Mouse (Mus musculus) heart, embryonic 12.5 days (tissue): ENCODE measurements around the gene Ust. TPM values are rescaled to one million over a fixed set of nuclear protein-coding genes. Genes with fewer than 3 reads are reported as not detected.

Experiments
- ATAC-seq: fragments of 200-750 bp; cut with Nextera tagmentation; 2 replicates; pipeline ENCODE4 v1.8.0; 2017; ENCODE audit warnings: moderate TSS enrichment, moderate library complexity; ENCODE audit not compliant: insufficient number of reproducible peaks, low FRiP score
- H3K27ac ChIP-seq: fragments of 300-500 bp; sonication (generic); 2 replicates; pipeline ENCODE4 v1.5.1; 2016; ENCODE audit warnings: mild to moderate bottlenecking, moderate library complexity; ENCODE audit not compliant: poor library complexity, severe bottlenecking
- H3K27me3 ChIP-seq: fragments of 300-500 bp; sonication (generic); replicated peaks from 2 replicates; pipeline ENCODE4 v1.6.1; 2016; ENCODE audit warnings: mild to moderate bottlenecking, moderate library complexity
- H3K36me3 ChIP-seq: fragments of 300-500 bp; sonication (generic); 2 replicates; pipeline ENCODE4 v1.6.1; 2016; ENCODE audit warnings: mild to moderate bottlenecking, moderate library complexity
- H3K4me1 ChIP-seq: fragments of 300-500 bp; sonication (generic); replicated peaks from 2 replicates; pipeline ENCODE4 v1.6.1; 2016; ENCODE audit warnings: mild to moderate bottlenecking
- H3K4me2 ChIP-seq: fragments of 300-500 bp; sonication (generic); 2 replicates; pipeline ENCODE4 v1.6.1; 2016; ENCODE audit warnings: mild to moderate bottlenecking, moderate library complexity
- H3K4me3 ChIP-seq: fragments of 300-500 bp; sonication (generic); 2 replicates; pipeline ENCODE4 v1.5.1; 2016; ENCODE audit warnings: mild to moderate bottlenecking
- H3K9ac ChIP-seq: fragments of 300-500 bp; sonication (generic); 2 replicates; pipeline ENCODE4 v1.6.1; 2016; ENCODE audit warnings: mild to moderate bottlenecking, moderate library complexity
- H3K9me3 ChIP-seq: fragments of 300-500 bp; sonication (generic); replicated peaks from 2 replicates; pipeline ENCODE4 v1.6.1; 2016; ENCODE audit warnings: mild to moderate bottlenecking, moderate library complexity
- WGBS: fragments of 180-500 bp; shearing (Covaris S2); methylation state at CpG from one replicate; pipeline ENCODE4 v1.1.7; 2016; 5-methylcytosine and 5-hydroxymethylcytosine counted together
- polyA plus RNA-seq: library from polyadenylated mRNA; unstranded; fragments of >200 nt; fragmentation: Nextera tagmentation; extraction: Ambion mirVana; gene quantifications from 2 replicates; pipeline ENCODE4 v1.2.1, GENCODE M21; 2016

Gene Ust
- polyA plus RNA-seq, 1 experiment from 2014 or later = 2.4 TPM

- Histone ChIP-seq H3K9me3 (no peaks in the 10 kb centered on the region), H3K36me3 (no peaks in the 10 kb centered on the region), H3K27me3 (no peaks in the 10 kb centered on the region), H3K4me2 (no peak overlapping the region), H3K4me1 (peaks cover 16% of the 10 kb centered on the region), H3K27ac (no peak overlapping the region), H3K9ac (no peak overlapping the region), H3K4me3 (no peak overlapping the region)
- 15% methylated on average over 4 of the region's 4 CpGs for WGBS
- no peak for ATAC-seq
Observed at GRCm38 (mm10) chr10:8242336-8242735, 276.3 kb downstream of the Ust start.

- Histone ChIP-seq H3K9me3 (no peaks in the 10 kb centered on the region), H3K9ac (no peak overlapping the region), H3K27me3 (no peaks in the 10 kb centered on the region), H3K36me3 (no peaks in the 10 kb centered on the region), H3K27ac (no peak overlapping the region), H3K4me1 (peaks cover 16% of the 10 kb centered on the region), H3K4me3 (no peak overlapping the region), H3K4me2 (no peak overlapping the region)
- no peak for ATAC-seq
- WGBS = 68% methylated on average over 4 of the region's 4 CpGs
Observed at GRCm38 (mm10) chr10:8240703-8241102, 277.9 kb downstream of the Ust start.

GRCm38 (mm10) chr10:8240242-8240641 is 278.4 kb downstream of the Ust start:
- no peak overlapping the region for H3K9ac ChIP-seq
- no peak for ATAC-seq

GRCm38 (mm10) chr10:8236780-8237571 is 281.6 kb downstream of the Ust start:
- Histone ChIP-seq H3K27ac (no peak overlapping the region), H3K9me3 (peaks cover 5% of the 10 kb centered on the region), H3K27me3 (no peaks in the 10 kb centered on the region), H3K4me2 (no peak overlapping the region), H3K4me1 (peaks cover 16% of the 10 kb centered on the region), H3K9ac (no peak overlapping the region), H3K4me3 (no peak overlapping the region), H3K36me3 (no peaks in the 10 kb centered on the region)
- WGBS = 85% methylated on average over 10 of the region's 10 CpGs
- no peak for ATAC-seq

More at GRCm38 (mm10) chr10:8240242-8240641, 278.4 kb downstream of the Ust start:
- no peaks in the 10 kb centered on the region for H3K27me3 ChIP-seq
- H3K36me3 ChIP-seq = no peaks in the 10 kb centered on the region
- H3K27ac ChIP-seq = no peak overlapping the region
- peaks cover 16% of the 10 kb centered on the region for H3K4me1 ChIP-seq
- WGBS = 13% methylated on average over 3 of the region's 3 CpGs
- no peak overlapping the region for H3K4me3 ChIP-seq
- H3K9me3 ChIP-seq = peaks cover 1% of the 10 kb centered on the region; the same call in 1 of the 2 replicates
- no peak overlapping the region for H3K4me2 ChIP-seq

- WGBS = 88% methylated on average over 8 of the region's 8 CpGs
- H3K36me3 ChIP-seq = no peaks in the 10 kb centered on the region
- ATAC-seq = no peak
- H3K9ac ChIP-seq = no peak overlapping the region
- H3K4me1 ChIP-seq = peaks cover 7% of the 10 kb centered on the region
- peaks cover 5% of the 10 kb centered on the region for H3K9me3 ChIP-seq
- H3K4me3 ChIP-seq = no peak overlapping the region
- no peak overlapping the region for H3K27ac ChIP-seq
- no peak overlapping the region for H3K4me2 ChIP-seq
- no peaks in the 10 kb centered on the region for H3K27me3 ChIP-seq
Observed at GRCm38 (mm10) chr10:8233148-8233901, 285.3 kb downstream of the Ust start.

DNA sequence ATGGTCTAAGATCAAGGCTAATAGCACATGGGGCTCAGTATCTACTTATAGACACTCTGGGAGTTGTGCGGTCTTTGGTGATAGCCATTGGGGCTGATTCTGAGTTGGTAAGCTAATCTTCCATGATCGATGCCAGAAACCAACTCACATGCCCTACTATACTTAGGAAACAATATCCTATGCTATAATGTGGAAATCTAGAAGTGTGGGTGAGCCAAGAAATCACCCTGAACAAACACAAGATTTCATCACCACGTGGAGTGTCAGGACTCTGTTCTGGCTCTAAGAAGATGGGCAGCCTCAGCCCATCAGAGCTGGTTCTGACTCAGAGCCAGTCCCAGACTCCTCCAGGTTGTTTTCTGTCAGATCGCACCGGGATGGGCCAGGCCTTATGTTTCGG is 286.1 kb downstream of the Ust start:
- Histone ChIP-seq H3K36me3 (no peaks in the 10 kb centered on the region), H3K9me3 (peaks cover 5% of the 10 kb centered on the region), H3K4me1 (no peaks in the 10 kb centered on the region), H3K27me3 (no peaks in the 10 kb centered on the region), H3K27ac (no peak overlapping the region), H3K4me3 (no peak overlapping the region), H3K4me2 (no peak overlapping the region), H3K9ac (no peak overlapping the region)
- WGBS = 87% methylated on average over 6 of the region's 6 CpGs
- ATAC-seq = no peak

DNA sequence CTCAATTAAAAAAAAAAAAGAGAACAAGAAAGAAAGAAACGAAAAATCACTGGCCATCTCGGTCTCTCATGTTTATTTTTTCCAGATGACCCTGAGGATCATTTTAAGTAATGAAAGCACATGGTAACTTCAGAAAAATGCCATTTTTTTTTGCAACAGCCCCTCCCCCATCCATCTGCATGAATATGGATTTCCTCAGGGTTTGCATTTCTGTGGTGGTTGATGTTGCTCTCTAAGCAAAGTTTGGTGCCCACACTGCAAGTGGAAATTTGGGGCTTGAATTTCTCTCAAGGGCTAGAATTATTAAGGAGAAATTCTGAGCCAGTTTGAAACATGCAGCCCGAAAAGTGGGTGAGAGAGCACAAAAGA is 290.3 kb downstream of the Ust start:
- Histone ChIP-seq H3K27me3 (no peaks in the 10 kb centered on the region), H3K4me3 (no peak overlapping the region), H3K4me1 (peaks cover 4% of the 10 kb centered on the region), H3K27ac (no peak overlapping the region), H3K36me3 (no peaks in the 10 kb centered on the region), H3K9ac (no peak overlapping the region), H3K4me2 (no peak overlapping the region), H3K9me3 (no peaks in the 10 kb centered on the region)
- 74% methylated on average over 3 of the region's 3 CpGs for WGBS
- no peak for ATAC-seq

GRCm38 (mm10) chr10:8227705-8228374 is 290.8 kb downstream of the Ust start:
- Histone ChIP-seq H3K27ac (no peak overlapping the region), H3K9me3 (no peaks in the 10 kb centered on the region), H3K36me3 (no peaks in the 10 kb centered on the region), H3K27me3 (no peaks in the 10 kb centered on the region), H3K4me2 (no peak overlapping the region), H3K9ac (no peak overlapping the region), H3K4me1 (peaks cover 4% of the 10 kb centered on the region), H3K4me3 (no peak overlapping the region)
- no peak for ATAC-seq
- WGBS = 74% methylated on average over 5 of the region's 5 CpGs

GRCm38 (mm10) chr10:8226650-8227049 is 292.0 kb downstream of the Ust start:
- Histone ChIP-seq H3K4me2 (no peak overlapping the region), H3K4me3 (no peak overlapping the region), H3K27me3 (no peaks in the 10 kb centered on the region), H3K27ac (no peak overlapping the region), H3K36me3 (no peaks in the 10 kb centered on the region), H3K9me3 (no peaks in the 10 kb centered on the region), H3K4me1 (peaks cover 4% of the 10 kb centered on the region), H3K9ac (no peak overlapping the region)
- 61% methylated on average over 3 of the region's 3 CpGs for WGBS
- ATAC-seq = no peak

GRCm38 (mm10) chr10:8224641-8225040 is 294.0 kb downstream of the Ust start:
- H3K4me3 ChIP-seq = no peak overlapping the region
- ATAC-seq = no peak

GRCm38 (mm10) chr10:8224046-8224445 is 294.6 kb downstream of the Ust start:
- Histone ChIP-seq H3K9me3 (no peaks in the 10 kb centered on the region), H3K4me3 (no peak overlapping the region), H3K27ac (no peak overlapping the region), H3K9ac (no peak overlapping the region), H3K27me3 (no peaks in the 10 kb centered on the region), H3K36me3 (no peaks in the 10 kb centered on the region), H3K4me1 (peaks cover 4% of the 10 kb centered on the region), H3K4me2 (no peak overlapping the region)
- ATAC-seq = no peak
- WGBS = 67% methylated on average over 8 of the region's 8 CpGs

More at GRCm38 (mm10) chr10:8224641-8225040, 294.0 kb downstream of the Ust start:
- no peak overlapping the region for H3K9ac ChIP-seq
- no peak overlapping the region for H3K27ac ChIP-seq
- no peak overlapping the region for H3K4me2 ChIP-seq
- H3K36me3 ChIP-seq = no peaks in the 10 kb centered on the region
- peaks cover 4% of the 10 kb centered on the region for H3K4me1 ChIP-seq
- no peaks in the 10 kb centered on the region for H3K9me3 ChIP-seq
- WGBS = 54% methylated on average over 2 of the region's 2 CpGs
- H3K27me3 ChIP-seq = no peaks in the 10 kb centered on the region
